Mouse (Mus musculus) heart, embryonic 12.5 days (tissue): ENCODE results near the gene Fancd2. TPM values are rescaled to one million over a fixed set of nuclear protein-coding genes. Genes with fewer than 3 reads are reported as not detected.
A peak's percentile ranks its signal among the peaks of the same experiment; 100 is the strongest.

Source experiments
- ATAC-seq: fragments of 200-750 bp; cut with Nextera tagmentation; 2 replicates; pipeline ENCODE4 v1.8.0; 2017; ENCODE audit warnings: moderate TSS enrichment, moderate library complexity; ENCODE audit not compliant: insufficient number of reproducible peaks, low FRiP score
- H3K27ac ChIP-seq: fragments of 300-500 bp; sonication (generic); 2 replicates; pipeline ENCODE4 v1.5.1; 2016; ENCODE audit warnings: mild to moderate bottlenecking, moderate library complexity; ENCODE audit not compliant: poor library complexity, severe bottlenecking
- H3K27me3 ChIP-seq: fragments of 300-500 bp; sonication (generic); replicated peaks from 2 replicates; pipeline ENCODE4 v1.6.1; 2016; ENCODE audit warnings: mild to moderate bottlenecking, moderate library complexity
- H3K36me3 ChIP-seq: fragments of 300-500 bp; sonication (generic); 2 replicates; pipeline ENCODE4 v1.6.1; 2016; ENCODE audit warnings: mild to moderate bottlenecking, moderate library complexity
- H3K4me1 ChIP-seq: fragments of 300-500 bp; sonication (generic); replicated peaks from 2 replicates; pipeline ENCODE4 v1.6.1; 2016; ENCODE audit warnings: mild to moderate bottlenecking
- H3K4me2 ChIP-seq: fragments of 300-500 bp; sonication (generic); 2 replicates; pipeline ENCODE4 v1.6.1; 2016; ENCODE audit warnings: mild to moderate bottlenecking, moderate library complexity
- H3K4me3 ChIP-seq: fragments of 300-500 bp; sonication (generic); 2 replicates; pipeline ENCODE4 v1.5.1; 2016; ENCODE audit warnings: mild to moderate bottlenecking
- H3K9ac ChIP-seq: fragments of 300-500 bp; sonication (generic); 2 replicates; pipeline ENCODE4 v1.6.1; 2016; ENCODE audit warnings: mild to moderate bottlenecking, moderate library complexity
- H3K9me3 ChIP-seq: fragments of 300-500 bp; sonication (generic); replicated peaks from 2 replicates; pipeline ENCODE4 v1.6.1; 2016; ENCODE audit warnings: mild to moderate bottlenecking, moderate library complexity
- WGBS: fragments of 180-500 bp; shearing (Covaris S2); methylation state at CpG from one replicate; pipeline ENCODE4 v1.1.7; 2016; 5-methylcytosine and 5-hydroxymethylcytosine counted together
- microRNA-seq: library from miRNA; unstranded; fragments of <30 nt; microRNA quantifications from one replicate; pipeline ENCODE4, GENCODE M21; 2017
- polyA plus RNA-seq: library from polyadenylated mRNA; unstranded; fragments of >200 nt; fragmentation: Nextera tagmentation; extraction: Ambion mirVana; gene quantifications from 2 replicates; pipeline ENCODE4 v1.2.1, GENCODE M21; 2016

Gene Fancd2
- polyA plus RNA-seq, 1 experiment from 2014 or later = 12.1 TPM

GRCm38 (mm10) chr6:113642605-113643004, 111.1 kb downstream of the Fancd2 start:
- no peaks in the 10 kb centered on the region for H3K27me3 ChIP-seq
- ATAC-seq = no peak
- no peaks in the 10 kb centered on the region for H3K9me3 ChIP-seq
- H3K4me3 ChIP-seq = no peak overlapping the region
- 77% methylated on average over 8 of the region's 8 CpGs for WGBS
- H3K9ac ChIP-seq = no peak overlapping the region
- H3K27ac ChIP-seq = no peak overlapping the region
- H3K4me2 ChIP-seq = no peak overlapping the region
- no peaks in the 10 kb centered on the region for H3K36me3 ChIP-seq
- peaks cover 3% of the 10 kb centered on the region; the same call in 1 of the 2 replicates for H3K4me1 ChIP-seq

GRCm38 (mm10) chr6:113643021-113643420, 111.5 kb downstream of the Fancd2 start:
- no peak overlapping the region for H3K4me3 ChIP-seq
- no peaks in the 10 kb centered on the region for H3K9me3 ChIP-seq
- H3K27me3 ChIP-seq = no peaks in the 10 kb centered on the region
- WGBS = 72% methylated on average over 4 of the region's 4 CpGs
- no peak overlapping the region for H3K27ac ChIP-seq
- no peak overlapping the region for H3K4me2 ChIP-seq
- ATAC-seq = no peak
- no peak overlapping the region for H3K9ac ChIP-seq
- H3K36me3 ChIP-seq = no peaks in the 10 kb centered on the region
- H3K4me1 ChIP-seq = peaks cover 3% of the 10 kb centered on the region; the same call in 1 of the 2 replicates

- Histone ChIP-seq H3K4me2 (no peak overlapping the region), H3K9me3 (no peaks in the 10 kb centered on the region), H3K27me3 (no peaks in the 10 kb centered on the region), H3K9ac (no peak overlapping the region), H3K4me3 (no peak overlapping the region), H3K27ac (0 out of 2 replicates have a peak overlapping the region, but pooled peaks have one; percentile 53), H3K4me1 (no peaks in the 10 kb centered on the region; the same call in 1 of the 2 replicates), H3K36me3 (no peaks in the 10 kb centered on the region)
- WGBS = 93% methylated on average over 2 of the region's 2 CpGs
- ATAC-seq = no peak
These were observed 112.5 kb downstream of the Fancd2 start for GRCm38 (mm10) chr6:113643967-113644366.

- H3K9ac ChIP-seq = no peak overlapping the region
- 63% methylated on average over 8 of the region's 8 CpGs for WGBS
- no peak overlapping the region for H3K4me2 ChIP-seq
- 0 out of 2 replicates have a peak, but pooled peaks have one; percentile 51 for ATAC-seq
- H3K4me3 ChIP-seq = no peak overlapping the region
- no peaks in the 10 kb centered on the region for H3K36me3 ChIP-seq
- no peaks in the 10 kb centered on the region for H3K27me3 ChIP-seq
- H3K4me1 ChIP-seq = no peaks in the 10 kb centered on the region; the same call in 1 of the 2 replicates
- H3K27ac ChIP-seq = peak overlapping the region; percentile 53; the same call in 1 of the 2 replicates
- no peaks in the 10 kb centered on the region for H3K9me3 ChIP-seq
These were observed 113.3 kb downstream of the Fancd2 start for GRCm38 (mm10) chr6:113644808-113645207.

Small RNAs within 50 kb of the gene (microRNA-seq; reads per million reads assigned to microRNA genes)
- gene Gm23365 = not detected

Other genes with a start within 250 kb of the Fancd2 start
- 0.08 and 0.14 TPM in 2 replicates for gene Cpne9, start 249.4 kb upstream of the Fancd2 start, polyA plus RNA-seq
- gene Brpf1, start 224.5 kb upstream of the Fancd2 start, polyA plus RNA-seq = 16.2 and 17.0 TPM in 2 replicates
- 9.0 and 10.6 TPM in 2 replicates for gene Ogg1, start 204.7 kb upstream of the Fancd2 start, polyA plus RNA-seq
- gene Camk1, start 187.7 kb upstream of the Fancd2 start, polyA plus RNA-seq = 110 and 113 TPM in 2 replicates
- 40.1 and 42.2 TPM in 2 replicates for gene Tada3, start 153.8 kb upstream of the Fancd2 start, polyA plus RNA-seq
- gene Arpc4, start 153.6 kb upstream of the Fancd2 start, polyA plus RNA-seq = 274 and 285 TPM in 2 replicates
- 1.6 and 2.5 TPM in 2 replicates for gene Ttll3, start 142.4 kb upstream of the Fancd2 start, polyA plus RNA-seq
- gene Rpusd3, start 112.3 kb upstream of the Fancd2 start, polyA plus RNA-seq = 15.2 and 16.0 TPM in 2 replicates
- gene Cidec, start 95.9 kb upstream of the Fancd2 start, polyA plus RNA-seq = not detected in 2 replicates
- 58.5 and 61.1 TPM in 2 replicates for gene Jagn1, start 89.1 kb upstream of the Fancd2 start, polyA plus RNA-seq
- gene Il17re, start 73.2 kb upstream of the Fancd2 start, polyA plus RNA-seq = 0.94 and 1.3 TPM in 2 replicates
- gene Il17rc, start 60.3 kb upstream of the Fancd2 start, polyA plus RNA-seq = 4.5 and 4.7 TPM in 2 replicates
- 42.7 and 46.9 TPM in 2 replicates for gene Creld1, start 48.4 kb upstream of the Fancd2 start, polyA plus RNA-seq
- 0.28 and 0.40 TPM in 2 replicates for gene Prrt3, start 29.8 kb upstream of the Fancd2 start, polyA plus RNA-seq
- gene Emc3, start within 50 bp of the Fancd2 start, polyA plus RNA-seq = 86.9 and 89.1 TPM in 2 replicates
- gene Fancd2os, start 69.0 kb downstream of the Fancd2 start, polyA plus RNA-seq = 0.26 TPM in 1 of 2 replicates, not detected in the other
- 156 and 165 TPM in 2 replicates for gene Brk1, start 73.1 kb downstream of the Fancd2 start, polyA plus RNA-seq
- gene Vhl, start 92.3 kb downstream of the Fancd2 start, polyA plus RNA-seq = 30.3 and 32.7 TPM in 2 replicates
- 7.0 and 7.9 TPM in 2 replicates for gene Irak2, start 106.8 kb downstream of the Fancd2 start, polyA plus RNA-seq
- gene Tatdn2, start 165.4 kb downstream of the Fancd2 start, polyA plus RNA-seq = 0.87 and 1.1 TPM in 2 replicates
- gene Ghrl, start 188.2 kb downstream of the Fancd2 start, polyA plus RNA-seq = 0.46 TPM in 1 of 2 replicates, not detected in the other
- gene Sec13, start 209.1 kb downstream of the Fancd2 start, polyA plus RNA-seq = 208 and 211 TPM in 2 replicates